Mouse (Mus musculus) induced T-regulatory cell, adult 2 months (primary cell): ENCODE data around the gene Ccr3.
"Not testable (repeated sequence)": the region's sequence is repeated elsewhere in the genome, so short reads cannot be mapped to it uniquely, and the experiment has no call there.

Source experiments
- DNase-seq: peaks from one replicate; pipeline ENCODE4 v3.0.0-alpha.2; 2012; ENCODE audit warnings: low read depth

Ccr3 gene

DNA sequence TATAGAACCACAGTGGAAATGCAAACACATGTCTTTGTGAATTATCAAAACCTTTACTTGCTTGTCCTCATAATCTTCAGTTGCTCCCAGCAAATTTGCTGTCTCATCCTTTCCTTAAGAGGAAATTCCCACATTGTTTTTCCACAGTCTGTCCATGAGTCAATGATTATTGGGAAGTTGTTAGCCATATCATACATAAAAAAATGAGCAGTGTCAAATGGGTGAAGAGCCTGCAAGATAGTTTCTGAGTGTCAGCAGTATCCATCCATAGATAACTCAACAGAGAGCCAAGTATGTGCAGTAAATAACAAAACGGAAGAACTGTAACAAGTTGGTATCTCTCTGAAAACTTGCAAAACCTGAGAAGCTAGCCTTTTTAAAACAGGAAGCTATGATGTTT lies at the start of gene Ccr3:
Gene Ccr3, plus strand, starts transcription at position 301 of the 400 bp plus-strand sequence.
- no peak for DNase-seq

DNA sequence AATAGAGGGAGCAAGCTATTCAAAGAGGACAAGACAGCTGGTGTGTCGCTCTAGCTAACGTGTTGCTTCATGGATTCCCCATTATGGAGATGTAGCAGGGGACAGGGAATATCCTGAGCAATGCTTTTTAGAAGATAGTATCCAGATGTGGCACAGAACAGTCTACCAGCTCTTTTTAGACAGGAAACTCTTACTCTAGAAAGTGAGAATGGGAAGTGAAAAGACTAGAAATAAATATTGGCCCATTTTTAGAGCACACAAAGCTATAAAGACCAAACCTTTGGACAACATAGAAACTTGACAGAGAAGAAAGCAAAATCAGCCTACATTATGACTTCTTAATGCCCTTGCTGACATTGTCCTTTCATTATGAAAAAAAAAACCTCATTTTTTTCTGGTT lies 46.1 kb upstream of the Ccr3 start:
- DNase-seq: no peak

GRCm38 (mm10) chr9:123976876-123977663 lies 44.7 kb upstream of the Ccr3 start:
- DNase-seq: peak; percentile 25

DNA sequence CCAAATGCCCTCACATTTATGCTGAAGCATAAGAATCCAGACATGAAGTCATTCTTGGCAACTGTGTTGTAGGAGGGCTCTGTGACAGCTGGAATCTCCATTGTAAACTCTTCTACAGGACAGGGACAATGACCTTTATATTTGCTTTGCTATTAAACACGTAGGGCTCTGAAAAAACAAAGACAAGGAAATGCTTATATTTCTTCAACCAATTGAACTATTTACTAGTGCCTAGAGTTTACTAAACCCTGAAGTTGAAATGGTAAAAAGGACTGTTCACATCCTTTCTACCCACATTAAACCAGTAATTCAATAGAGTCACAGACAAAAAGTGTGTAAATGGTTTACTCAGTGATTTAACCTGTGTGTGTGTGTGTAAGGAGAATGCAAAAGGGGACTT lies 43.5 kb upstream of the Ccr3 start, which contains the start of gene Ccr1l1:
Gene Ccr1l1, minus strand, starts transcription at position 101 of the 400 bp plus-strand sequence.
- no peak for DNase-seq

DNA sequence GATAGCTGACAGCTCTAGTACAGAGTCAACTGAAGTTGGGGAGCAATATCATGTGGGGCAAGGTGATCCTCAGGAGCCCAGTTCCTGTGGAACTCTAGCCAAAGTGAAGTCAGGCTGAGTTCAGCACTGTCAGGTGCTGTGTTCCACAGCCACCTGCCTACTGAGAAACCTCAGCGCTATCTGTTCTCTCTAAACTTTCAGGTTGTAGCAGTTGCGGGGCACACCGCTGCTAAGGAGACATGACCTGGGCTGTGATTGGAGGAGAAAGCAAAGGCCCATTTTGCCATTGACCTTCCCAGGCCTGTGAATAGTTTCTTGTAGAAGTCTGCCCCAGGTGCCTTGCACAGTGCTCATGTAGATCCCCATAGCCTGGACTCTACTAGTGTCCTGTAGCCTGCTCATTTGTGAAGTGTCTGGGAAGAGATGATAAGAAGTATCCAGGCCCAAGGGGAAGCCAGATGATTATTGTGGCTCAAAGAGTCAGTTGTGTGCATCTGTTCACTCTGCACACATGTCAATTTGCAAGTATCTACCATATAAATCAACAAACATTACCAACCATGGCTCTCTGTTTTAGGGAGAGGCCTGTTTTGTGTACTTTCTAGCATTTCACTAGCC lies 40.8 kb upstream of the Ccr3 start:
- DNase-seq: not testable (repeated sequence)

- no peak for DNase-seq
Measured at GRCm38 (mm10) chr9:123981909-123982308, 39.9 kb upstream of the Ccr3 start.

DNA sequence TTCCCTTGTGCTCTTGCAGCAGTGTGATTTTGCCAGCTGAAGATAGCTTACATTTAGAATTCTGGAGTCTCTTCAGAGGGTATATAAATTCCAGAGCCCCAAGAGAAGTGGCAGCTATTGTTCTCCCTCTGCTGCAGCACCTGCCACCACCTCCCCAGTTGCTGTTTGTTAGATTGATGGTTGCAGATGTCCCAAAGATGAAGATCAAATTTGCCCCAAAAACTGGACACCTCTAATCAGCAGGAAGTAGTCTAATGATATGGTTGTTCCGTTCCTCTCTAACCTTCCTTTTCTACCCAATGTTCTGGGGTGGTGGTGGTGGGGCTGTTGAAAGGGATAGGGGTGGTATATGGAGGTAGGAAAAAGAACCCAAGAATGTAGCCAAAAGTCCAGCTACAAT lies 39.1 kb upstream of the Ccr3 start:
- no peak for DNase-seq

DNA sequence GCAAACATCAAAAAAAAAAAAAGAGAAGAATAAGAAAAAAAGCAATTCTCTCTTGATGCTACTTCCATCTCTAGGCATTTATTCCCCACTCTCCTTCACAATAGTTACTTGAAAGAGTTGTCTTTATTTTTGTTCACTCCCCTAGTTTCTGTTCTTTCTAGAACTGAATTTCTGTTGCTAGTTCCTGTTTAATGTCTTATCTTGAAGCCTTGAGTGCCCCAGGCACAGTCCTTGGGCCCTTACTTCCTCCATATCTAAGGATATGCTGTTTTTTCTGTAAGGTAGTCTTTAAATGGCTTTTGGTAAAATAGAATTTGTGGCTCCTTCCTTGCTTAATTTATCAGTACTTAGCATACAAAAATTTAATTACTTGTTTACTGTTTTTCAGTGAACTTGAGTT lies 36.8 kb upstream of the Ccr3 start:
- no peak for DNase-seq

DNA sequence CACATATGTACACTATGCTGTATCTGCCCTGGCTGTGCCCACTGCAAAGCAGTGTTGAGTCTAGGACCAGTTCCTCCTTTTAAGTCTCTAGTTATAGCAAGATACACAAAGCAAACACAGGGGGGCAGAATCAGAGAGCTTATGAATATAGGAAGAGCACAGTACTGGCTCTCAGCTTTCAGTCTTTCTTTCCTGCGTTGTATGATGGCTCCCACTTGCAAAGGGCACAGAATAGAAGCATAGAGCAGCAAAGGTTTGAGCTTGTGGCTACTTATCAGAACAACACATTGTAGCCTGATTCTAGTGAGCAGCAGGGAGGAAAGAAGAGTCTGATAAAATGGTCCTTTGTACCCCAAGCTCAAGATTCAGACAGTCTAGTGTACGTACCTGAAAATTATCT lies 35.6 kb upstream of the Ccr3 start:
- DNase-seq: peak; percentile 81

DNA sequence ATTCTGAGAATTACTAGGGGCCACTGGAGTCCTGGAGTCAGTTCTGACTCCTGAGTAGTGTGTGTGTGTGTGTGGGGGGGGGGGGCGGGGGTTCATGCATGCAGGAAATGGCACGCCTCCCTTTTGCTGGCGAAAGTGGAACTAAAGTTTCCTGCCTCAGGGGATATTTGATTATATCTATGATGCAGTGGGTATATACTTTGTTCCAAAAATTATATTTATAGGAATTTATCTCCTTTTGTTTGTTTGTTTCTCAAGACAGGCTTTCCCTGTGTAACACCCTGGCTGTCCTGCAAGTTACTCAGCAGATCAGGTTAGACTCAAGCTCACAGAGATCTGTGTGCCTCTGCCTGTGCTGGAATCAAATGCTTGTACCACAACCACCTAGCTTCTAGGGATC lies 32.1 kb upstream of the Ccr3 start:
- DNase-seq: peak; percentile 76

- peak; percentile 22 for DNase-seq
Measured at GRCm38 (mm10) chr9:123991312-123991906, 30.4 kb upstream of the Ccr3 start.

GRCm38 (mm10) chr9:123997719-123998118 lies 24.1 kb upstream of the Ccr3 start:
- no peak for DNase-seq

- DNase-seq: no peak
Measured at GRCm38 (mm10) chr9:123999784-124000183, 22.0 kb upstream of the Ccr3 start.

DNA sequence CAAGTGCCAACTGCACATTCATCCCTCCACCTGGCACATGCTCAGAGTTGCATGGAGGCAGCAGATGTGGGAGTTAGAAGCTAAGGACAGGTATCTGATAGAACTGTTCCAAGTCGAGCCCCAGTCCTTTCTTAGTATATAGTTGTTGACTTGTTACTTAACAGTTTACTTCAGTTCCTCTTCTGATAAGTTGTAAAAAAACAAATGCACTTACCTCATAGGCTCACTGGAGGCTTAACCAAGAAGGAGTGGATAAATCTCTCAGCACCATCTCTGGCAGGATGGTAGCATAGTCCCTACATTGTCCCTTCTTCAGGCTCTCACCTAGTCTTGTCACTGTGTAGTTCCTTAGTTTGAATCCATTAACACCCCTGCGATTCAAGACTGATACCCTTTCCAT lies 9.1 kb upstream of the Ccr3 start:
- DNase-seq: no peak

DNA sequence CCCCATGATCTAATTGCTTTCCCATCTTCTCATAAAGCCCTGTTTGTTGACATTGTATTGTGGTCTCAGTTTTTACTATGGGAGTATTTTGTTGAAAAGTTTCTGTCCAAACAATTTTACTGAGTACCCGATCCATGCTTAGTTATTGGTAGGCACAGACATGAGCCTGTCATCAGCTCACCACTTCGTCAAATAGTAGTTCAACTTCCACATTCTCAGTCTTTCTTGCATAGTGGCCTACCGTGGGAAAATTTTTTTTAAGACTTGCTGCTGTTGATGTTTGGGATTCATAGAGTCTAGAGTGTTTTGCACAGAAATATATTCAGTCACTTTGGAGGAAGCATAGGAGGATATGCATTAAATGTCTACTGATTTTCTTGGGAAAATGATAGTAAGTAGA lies 8.5 kb upstream of the Ccr3 start:
- DNase-seq: no peak

GRCm38 (mm10) chr9:124014985-124015652 lies 6.7 kb upstream of the Ccr3 start:
- DNase-seq: no peak

DNA sequence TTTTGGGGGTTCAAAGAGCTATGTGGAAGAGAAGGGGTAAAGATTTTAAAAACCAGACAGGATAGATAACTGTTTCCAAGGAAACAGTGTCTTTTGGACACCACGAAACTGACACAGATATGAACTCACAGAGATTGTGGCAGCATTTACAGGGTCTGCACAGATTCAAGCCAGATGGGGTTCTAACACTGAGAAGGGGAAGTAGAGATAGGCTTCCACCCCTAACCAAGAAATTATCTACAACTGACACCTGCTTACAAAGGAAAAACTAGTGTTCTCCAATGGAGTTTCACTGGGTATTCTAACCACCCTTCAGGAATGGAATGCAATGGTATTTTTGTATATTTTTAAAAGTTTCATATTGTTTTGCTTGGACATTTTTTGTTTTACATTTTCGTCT lies 5.7 kb upstream of the Ccr3 start:
- DNase-seq: no peak

DNA sequence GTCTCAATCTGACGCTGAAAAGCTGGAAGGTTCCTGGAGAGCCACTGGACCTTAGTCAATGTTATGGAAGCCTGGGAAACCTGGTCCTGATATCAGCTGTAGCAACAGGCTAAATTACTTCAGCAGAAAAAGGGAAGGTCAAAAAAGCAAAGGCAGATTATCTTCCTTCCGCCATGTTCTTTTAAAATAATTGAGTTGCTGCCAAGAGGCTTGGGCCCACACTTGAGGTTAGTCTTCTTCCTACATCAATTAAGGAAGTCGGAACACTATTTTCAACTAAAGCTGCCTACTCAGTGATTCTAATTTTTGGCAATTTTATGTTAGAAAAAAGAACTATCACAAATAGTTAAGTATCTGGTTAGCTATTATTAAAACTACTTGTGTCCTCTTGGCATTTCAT lies 1.9 kb upstream of the Ccr3 start:
- DNase-seq: no peak

DNA sequence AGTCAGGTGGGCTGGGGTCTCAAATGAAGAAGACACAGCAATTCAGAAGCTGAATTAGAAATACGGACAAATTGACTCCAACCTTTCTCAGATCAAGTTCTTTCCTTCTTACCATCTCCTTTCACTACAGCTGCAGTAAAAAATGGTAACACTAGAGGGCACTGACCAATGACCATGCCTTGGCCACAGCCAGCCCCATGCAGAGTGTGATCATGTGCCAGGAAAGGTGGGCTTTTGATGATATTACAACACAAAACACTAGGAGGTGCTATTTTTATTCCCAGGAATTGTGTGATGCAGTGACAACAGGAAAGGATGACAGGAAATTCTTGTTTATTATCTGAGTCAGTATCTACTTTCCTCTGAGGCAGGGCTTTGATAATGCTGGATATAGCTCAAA lies 11.6 kb downstream of the Ccr3 start:
- DNase-seq: peak; percentile 72

DNA sequence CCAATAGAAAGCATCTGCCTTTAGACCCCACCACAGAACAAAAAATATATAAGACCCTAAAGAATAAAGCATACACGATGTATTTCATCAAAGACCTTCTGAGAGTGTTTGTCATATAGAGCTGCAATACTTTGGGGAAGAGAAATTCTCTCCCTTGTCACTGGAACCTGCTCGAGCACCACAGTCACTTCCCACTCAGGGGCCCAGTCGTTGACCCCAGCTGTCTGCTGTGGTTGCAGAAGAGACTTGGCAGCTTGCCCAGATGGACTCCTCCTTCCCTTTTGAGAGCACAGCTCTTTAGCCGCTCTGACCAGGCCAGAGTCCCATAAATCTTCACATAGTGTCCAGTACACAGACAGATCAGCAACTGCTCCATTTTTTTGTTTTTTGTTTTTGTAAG lies 15.9 kb downstream of the Ccr3 start:
- no peak for DNase-seq

- DNase-seq: no peak
Measured at GRCm38 (mm10) chr9:124038158-124038582, 16.4 kb downstream of the Ccr3 start.

DNA sequence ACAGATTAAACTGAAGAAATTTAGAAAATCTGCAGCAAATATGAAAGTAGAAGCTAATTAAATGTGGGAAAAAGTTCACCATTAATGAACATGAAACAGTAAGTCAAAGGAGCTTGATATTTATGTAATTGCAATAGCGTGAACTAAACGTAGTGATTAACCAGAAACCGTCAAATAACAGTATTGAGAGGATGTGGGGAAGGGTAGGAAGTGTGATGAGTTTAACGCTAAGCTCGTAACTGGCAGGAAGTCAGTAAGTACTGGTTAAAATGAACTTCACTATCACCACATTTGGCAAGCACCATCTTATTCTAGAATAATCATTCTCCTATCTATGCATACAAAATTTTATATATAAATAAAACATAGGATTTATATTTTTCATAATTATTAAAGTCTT lies 17.2 kb downstream of the Ccr3 start:
- DNase-seq: peak; percentile 79

DNA sequence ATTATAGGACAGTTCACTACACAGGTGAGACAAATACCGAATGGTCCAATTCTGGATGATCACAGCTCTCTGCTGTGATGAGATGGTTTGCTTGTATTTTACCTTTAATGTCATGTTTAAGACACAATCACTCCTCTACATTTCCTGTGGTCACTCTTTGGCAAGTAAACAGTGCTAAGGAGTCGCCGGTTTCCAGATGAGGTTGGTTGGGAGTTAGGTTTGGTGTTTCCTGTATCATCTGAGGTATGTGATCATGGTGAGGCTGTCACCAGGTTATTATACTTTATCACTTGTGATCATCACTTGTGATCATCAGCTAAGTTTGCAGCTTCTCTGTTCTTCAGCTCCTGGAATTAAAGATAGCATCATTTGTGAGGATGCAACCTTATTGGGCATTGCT lies 19.2 kb downstream of the Ccr3 start:
- DNase-seq: peak; percentile 60
